Mouse (Mus musculus) cerebellum, postnatal 4 days (tissue): ENCODE data around the gene Olfr284.
A peak's percentile ranks its signal among the peaks of the same experiment; 100 is the strongest.

Source experiments
- DNase-seq, 2 experiments: peaks; one replicate each; pipeline ENCODE4 v3.0.0; 2022; ENCODE audit warnings: low spot score in 2 of 2, mixed read lengths in 1 of 2

The Olfr284 gene

DNA sequence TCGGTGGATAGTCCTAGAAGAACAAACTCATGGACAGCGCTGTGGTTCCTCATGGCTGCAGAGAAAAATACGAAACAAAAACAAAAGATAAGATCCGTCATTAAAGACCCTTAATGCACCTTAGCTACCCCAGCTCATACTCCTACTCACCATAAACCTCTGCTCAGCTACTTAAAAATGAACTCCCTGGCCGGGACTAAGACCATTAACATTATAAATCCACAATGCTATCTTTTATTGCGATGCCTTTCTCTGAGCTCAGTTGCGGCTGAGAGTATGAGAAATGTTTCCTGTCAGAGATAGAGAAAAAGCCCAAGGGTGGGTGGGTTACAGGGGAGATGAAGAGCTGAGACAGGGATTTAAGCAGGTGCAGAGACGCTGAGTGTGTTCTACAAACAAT is at the start of gene Olfr284:
Olfr284 (minus strand) TSS at position 101 of the 400 bp plus-strand sequence.
- no peak for DNase-seq

DNA sequence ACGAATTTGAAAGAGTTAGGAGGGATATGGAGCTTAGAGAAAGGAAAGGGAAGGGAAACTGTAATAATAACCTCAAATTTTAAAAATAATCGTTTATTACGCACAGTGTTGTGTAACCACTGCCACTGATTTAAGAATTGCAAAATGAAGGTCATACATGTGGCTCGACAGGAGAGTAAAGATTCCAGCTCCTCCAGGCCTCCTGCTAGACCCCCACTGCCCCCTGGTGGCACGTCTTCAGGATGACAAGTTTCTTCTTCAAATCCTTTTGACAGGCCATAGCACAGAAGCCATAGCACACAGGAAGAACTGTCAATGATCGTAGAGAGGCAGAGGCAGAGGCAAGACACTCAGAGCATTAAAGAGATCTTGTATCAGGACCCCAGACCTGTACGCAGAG is 49.0 kb upstream of the Olfr284 start:
- peak; percentile 52 to 76 for DNase-seq

DNA sequence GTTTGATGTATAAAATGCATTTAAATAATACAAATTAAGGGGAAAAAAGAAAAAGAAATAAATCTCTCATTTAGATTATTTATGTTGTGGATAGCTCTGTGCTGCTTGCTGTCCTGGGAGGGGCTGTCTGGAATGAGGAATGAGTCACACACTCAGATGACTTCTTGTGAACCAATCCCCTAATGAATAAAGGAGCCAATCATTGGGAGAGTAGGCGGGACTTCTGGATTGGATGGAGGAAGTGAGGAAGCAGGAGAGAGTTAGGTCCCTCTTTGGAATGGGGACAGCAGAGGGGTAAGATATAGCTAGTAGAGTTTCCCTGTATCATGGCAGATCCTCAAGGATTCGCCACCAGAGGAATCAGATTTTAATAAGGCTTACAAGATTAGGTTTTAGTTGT is 46.8 kb upstream of the Olfr284 start:
- no peak for DNase-seq

DNA sequence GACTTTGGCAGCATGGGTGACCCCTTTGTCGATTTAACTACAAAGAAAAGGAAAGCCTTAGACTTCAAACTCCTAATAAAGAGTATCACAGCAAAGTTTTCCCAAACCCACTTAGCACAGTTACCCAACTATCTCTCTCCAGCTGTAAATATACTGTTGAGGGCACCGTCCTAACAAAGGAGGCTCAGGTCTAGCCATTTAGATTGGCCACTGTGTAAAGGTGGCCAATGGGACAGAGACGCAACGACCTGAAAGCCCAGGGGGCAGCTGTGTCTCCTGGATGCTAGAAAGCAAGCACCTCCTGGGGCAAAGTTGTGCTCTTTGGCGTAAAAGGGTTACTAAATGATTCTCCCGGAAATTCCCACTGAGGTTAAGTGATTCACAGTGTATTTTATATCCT is 40.1 kb upstream of the Olfr284 start, which contains the start of gene Olfr283:
Olfr283 (minus strand) TSS at position 101 of the 400 bp plus-strand sequence.
- no peak for DNase-seq

- DNase-seq, result no peak
Observed at GRCm38 (mm10) chr15:98378209-98378608, 37.4 kb upstream of the Olfr284 start.

DNA sequence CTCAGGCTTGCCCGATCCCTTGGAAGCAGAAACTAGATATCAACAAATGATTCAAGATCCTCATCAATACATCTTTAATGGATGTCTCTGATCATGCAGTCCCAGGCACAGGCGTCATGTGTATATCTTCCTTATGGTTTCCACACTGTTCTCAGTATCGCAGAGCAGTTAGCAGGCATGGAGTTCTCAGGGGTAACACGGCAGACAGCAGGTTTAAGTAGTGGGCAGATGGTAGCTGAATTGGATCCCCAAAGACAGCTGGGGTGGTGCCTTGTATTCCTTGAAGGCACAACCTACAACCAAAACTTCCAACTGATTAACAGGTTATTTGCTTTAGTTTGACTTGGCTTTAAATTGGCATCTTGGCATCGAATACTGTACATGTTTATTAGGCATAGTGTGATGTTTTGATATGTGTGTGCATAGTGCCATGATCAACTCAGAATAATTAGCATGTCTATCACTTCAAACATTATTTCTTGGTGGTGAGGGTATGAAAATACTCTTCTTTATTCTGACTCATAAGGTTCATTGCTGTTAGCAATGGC is 23.5 kb downstream of the Olfr284 start, which contains the start of gene Olfr285:
Olfr285 (minus strand) TSS at position 177 of the 548 bp plus-strand sequence.
- no peak for DNase-seq

GRCm38 (mm10) chr15:98315703-98316102 is 25.1 kb downstream of the Olfr284 start:
- no peak for DNase-seq

- peak in 1 of 2 experiments; percentile 46 for DNase-seq
Observed at GRCm38 (mm10) chr15:98295628-98296551, 44.9 kb downstream of the Olfr284 start, which contains the start of gene Zfp641. Zfp641 (minus strand) TSS chr15:98296161.

DNA sequence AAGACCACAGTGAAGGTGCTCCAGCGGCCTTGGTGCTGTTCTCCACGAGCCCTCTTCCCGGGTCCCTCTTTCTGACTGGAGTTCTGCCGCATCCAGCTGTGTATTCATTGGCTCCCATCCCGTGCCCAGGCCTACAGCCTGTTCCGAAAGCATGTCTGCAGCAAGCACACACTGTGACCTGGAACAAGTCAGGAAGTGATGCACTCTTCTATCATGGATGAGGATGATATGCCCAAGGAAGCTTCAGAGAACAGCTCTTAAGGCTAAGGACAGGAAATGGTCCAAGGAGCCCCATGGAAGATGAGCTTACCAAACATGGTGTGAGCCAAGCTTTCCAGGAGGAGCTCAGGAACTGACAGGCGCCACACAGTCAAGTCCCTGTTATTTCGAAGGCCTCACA is 47.1 kb downstream of the Olfr284 start:
- DNase-seq, result no peak
